Mouse (Mus musculus) liver, embryonic 14.5 days (tissue): Measurements from ENCODE around the gene Rps23.

Experiments used
- CTCF ChIP-seq: IDR thresholded peaks from 2 replicates; pipeline ENCODE4 v1.5.1; 2016; ENCODE audit warnings: antibody characterized with exemption, low read depth, control low read depth
- EP300 ChIP-seq: IDR thresholded peaks from 2 replicates; pipeline ENCODE4 v1.6.1; 2016; ENCODE audit warnings: antibody characterized with exemption, low read depth

DNA sequence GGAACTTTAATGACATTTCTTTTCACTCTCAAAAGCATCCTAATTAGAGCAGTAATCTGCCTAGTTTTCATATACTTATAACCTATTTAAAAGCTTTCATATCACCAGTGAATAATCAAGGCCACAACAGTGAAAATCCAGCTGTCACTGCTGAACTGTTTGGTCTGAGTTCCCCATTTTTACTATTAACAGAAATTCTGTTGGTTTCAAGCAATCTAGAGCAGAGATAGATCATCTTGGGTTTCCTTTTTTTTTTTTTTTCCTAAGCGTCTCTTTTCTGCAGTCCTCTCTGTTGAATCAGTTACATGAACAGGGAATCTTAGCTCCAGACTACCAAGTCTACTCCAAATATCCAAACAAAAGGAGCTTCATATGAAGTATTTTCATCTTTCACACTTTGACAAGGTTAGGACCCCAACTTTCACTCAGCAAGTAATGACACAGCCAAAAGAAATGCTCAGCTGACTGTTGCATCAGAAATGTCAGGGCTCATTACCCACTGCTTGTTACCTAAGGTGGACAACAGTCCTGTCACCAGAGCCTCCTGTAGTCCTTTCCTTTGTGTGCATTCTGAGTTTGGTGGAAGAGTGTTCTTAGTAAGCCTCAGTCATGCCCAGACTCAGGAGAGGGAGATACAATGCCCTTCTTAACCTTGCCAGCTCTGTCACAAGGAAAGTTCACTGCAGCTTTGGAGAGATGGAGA lies 40.9 kb upstream of the Rps23 start:
- TF ChIP-seq CTCF, result no peak
- no peak for TF ChIP-seq EP300
